Mouse (Mus musculus) bone marrow, adult 2 months (tissue): Measurements from ENCODE around the gene Gm16181. TPM values are rescaled to one million over a fixed set of nuclear protein-coding genes. Genes with fewer than 3 reads are reported as not detected.
A peak's percentile ranks its signal among the peaks of the same experiment; 100 is the strongest.

ENCODE experiments used
- H3K27ac ChIP-seq: fragments of 200-500 bp; 2 replicates; pipeline ENCODE4 v1.5.1; 2012; ENCODE audit warnings: low read depth, mild to moderate bottlenecking, control low read depth, inconsistent platforms, low read length; ENCODE audit not compliant: control insufficient read depth, poor library complexity, insufficient read depth
- H3K4me1 ChIP-seq: fragments of 200-500 bp; 2 replicates; pipeline ENCODE4 v1.6.1; 2011; ENCODE audit warnings: low read length; ENCODE audit not compliant: control insufficient read depth, insufficient read depth
- H3K4me3 ChIP-seq: fragments of 200-500 bp; replicated peaks from 2 replicates; pipeline ENCODE3; 2011; ENCODE audit warnings: mild to moderate bottlenecking, low read depth, low read length, control low read depth; ENCODE audit not compliant: control insufficient read depth
- CTCF ChIP-seq: fragments of 200-500 bp; IDR thresholded peaks from 2 replicates; pipeline ENCODE4 v1.5.1; 2011; ENCODE audit warnings: low read length, control low read depth; ENCODE audit not compliant: control insufficient read depth, insufficient read depth
- POLR2A ChIP-seq: fragments of 200-500 bp; IDR thresholded peaks from 2 replicates; pipeline ENCODE4 v1.6.1; 2011; ENCODE audit warnings: low read depth, mild to moderate bottlenecking, control low read depth, low read length, borderline replicate concordance; ENCODE audit not compliant: control insufficient read depth
- WGBS: fragments of 180-500 bp; shearing (Covaris S2); methylation state at CpG from one replicate; pipeline ENCODE4 v1.1.7; 2018; 5-methylcytosine and 5-hydroxymethylcytosine counted together
- polyA plus RNA-seq: library from polyadenylated mRNA; stranded (reverse); fragments of >200 nt; gene quantifications from 2 replicates; pipeline ENCODE4 v1.2.4, GENCODE M21; 2011; ENCODE audit warnings: low replicate concordance; ENCODE audit not compliant: missing spikeins, insufficient read depth, insufficient read length

The Gm16181 gene
- polyA plus RNA-seq, 1 experiment: not detected

DNA sequence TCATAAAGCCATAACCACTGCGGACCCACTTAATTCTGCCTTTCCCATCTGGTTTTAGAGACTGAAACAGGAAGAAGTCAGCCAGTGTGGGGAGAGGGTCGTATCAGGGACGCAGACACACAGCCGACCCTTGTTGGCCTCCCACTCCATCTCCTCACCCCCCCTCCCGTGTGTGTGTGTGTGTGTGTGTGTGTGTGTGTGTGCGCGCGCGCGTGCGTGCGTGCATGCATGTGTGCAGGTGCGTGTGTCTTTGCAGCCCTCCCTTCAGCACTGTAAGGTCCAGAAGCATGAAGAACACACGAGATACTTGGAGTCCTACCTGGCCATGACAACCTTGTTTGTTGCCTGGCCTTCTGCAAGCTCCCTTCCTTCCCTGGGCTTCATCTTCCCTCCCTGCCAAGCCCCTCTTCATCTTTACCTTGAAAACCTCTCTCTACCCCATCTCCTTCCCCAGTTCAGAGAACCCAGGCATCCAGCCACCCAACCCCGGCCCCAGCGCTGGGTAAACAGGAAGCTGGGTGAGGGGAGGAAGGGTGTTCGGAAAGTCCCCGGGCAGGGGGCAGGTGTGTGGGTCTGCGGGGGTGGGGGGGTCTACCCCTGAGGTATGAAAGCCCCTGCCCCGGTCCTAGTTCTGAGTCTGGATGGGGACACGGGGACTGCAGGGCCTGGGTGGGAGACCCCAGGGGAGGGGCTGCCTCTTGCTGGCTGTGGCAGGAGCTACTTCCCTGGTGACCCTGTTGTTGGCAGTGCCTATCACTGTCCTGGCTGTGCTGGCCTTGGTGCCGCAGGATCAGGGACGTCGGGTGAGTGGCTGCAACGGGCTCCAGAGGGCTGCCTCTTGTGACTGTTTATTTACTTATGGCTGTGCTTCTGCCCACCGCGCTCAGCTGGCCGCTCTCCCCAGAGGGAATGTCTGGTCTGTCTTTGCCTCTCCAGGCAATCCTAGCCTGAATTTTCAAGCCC, 26.5 kb upstream of the Gm16181 start, which contains the start of gene Ltb:
Gene Ltb (plus strand): TSS at position 559 of the 963 bp plus-strand sequence.
- TF ChIP-seq POLR2A: peak; percentile 48; the same call in 1 of the 2 replicates
- no peak for TF ChIP-seq CTCF
- H3K4me1 ChIP-seq: peaks cover 13% of the 10 kb centered on the region; the same call in 1 of the 2 replicates
- H3K27ac ChIP-seq: peak within 1 kb of the TSS; percentile 90
- WGBS: 8% methylated on average over 28 of the region's 28 CpGs
- peak within 1 kb of the TSS; percentile 73 for H3K4me3 ChIP-seq

DNA sequence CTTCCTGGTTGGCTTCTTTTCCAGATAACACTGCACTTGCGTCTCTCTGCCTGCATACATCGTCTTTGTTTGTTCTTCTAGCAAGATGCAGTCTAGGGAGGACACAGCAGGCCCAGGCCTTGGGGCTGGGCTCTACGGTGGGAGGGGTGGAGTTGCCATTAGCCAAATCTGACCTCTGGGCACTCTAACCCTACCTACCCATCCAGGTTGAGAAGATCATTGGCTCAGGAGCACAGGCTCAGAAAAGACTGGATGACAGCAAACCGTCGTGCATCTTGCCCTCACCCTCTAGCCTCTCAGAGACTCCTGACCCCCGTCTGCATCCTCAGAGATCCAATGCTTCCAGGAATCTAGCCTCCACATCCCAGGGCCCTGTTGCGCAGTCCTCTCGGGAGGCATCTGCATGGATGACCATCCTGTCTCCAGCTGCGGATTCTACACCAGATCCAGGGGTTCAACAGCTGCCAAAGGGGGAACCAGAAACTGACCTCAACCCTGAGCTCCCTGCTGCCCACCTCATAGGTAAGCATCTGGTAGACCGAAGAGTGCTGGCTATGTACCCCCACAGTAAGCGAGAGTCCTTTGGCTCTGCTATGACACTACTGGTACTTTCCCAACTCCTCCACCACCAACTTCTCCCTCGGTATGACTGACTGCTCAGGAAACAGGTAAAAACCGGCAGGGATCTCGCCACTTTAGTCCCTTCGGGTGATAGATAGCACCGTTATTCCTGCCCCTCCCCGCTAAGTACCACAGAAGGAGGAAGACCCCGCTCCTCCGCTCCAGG, 25.6 kb upstream of the Gm16181 start:
- Histone ChIP-seq H3K4me1 (peaks cover 13% of the 10 kb centered on the region; the same call in 1 of the 2 replicates), H3K4me3 (peak overlapping the region; percentile 62), H3K27ac (peak overlapping the region; percentile 90)
- no peak for TF ChIP-seq CTCF
- 0 out of 2 replicates have a peak, but pooled peaks have one; percentile 1 for TF ChIP-seq POLR2A
- 20% methylated on average over 19 of the region's 19 CpGs for whole genome bisulfite sequencing

DNA sequence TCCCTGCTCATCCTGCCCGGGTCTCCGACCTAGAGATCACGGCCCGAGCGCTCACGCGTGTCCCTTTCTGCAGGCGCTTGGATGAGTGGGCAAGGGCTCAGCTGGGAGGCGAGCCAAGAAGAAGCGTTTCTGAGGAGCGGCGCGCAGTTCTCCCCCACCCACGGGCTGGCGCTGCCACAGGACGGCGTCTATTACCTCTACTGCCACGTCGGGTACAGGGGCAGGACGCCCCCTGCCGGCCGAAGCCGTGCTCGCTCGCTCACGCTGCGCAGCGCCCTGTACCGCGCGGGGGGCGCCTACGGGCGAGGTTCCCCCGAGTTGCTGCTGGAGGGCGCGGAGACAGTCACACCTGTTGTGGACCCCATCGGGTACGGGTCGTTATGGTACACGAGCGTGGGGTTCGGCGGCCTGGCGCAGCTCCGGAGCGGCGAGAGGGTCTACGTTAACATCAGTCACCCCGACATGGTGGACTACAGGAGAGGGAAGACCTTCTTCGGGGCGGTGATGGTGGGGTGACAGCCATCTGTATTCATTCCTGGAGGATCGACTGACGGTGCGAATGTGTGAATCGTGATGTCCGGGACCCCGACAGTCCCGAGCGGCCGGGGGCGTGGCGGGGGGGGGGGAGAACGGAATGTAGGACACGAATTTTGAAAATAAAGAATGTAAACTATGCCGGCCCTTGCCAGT, 24.9 kb upstream of the Gm16181 start:
- H3K4me1 ChIP-seq: peaks cover 9% of the 10 kb centered on the region; the same call in 1 of the 2 replicates

DNA sequence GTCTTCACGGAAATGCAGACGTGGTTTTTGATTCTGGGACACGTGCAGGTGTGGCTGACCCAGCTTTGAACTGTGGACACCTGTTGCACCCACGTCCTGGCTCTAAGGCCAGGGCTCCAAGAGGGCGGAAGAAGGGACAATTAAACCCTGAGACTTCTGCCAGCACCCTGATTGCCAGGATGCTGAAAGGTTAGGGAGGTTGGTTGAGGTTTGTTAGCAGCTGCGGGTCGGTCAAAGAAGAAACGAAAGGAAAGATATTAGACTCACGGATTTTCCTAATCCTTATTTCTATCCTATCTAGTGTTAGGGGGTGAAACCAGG, 24.4 kb upstream of the Gm16181 start:
- peaks cover 8% of the 10 kb centered on the region; the same call in 1 of the 2 replicates for H3K4me1 ChIP-seq
- H3K27ac ChIP-seq: peak overlapping the region; percentile 90; the same call in 1 of the 2 replicates
- H3K4me3 ChIP-seq: peak overlapping the region; percentile 62
- 25% methylated on average over 9 of the region's 9 CpGs for WGBS
- TF ChIP-seq POLR2A: no peak
- no peak for TF ChIP-seq CTCF

More for the DNA sequence above, 24.9 kb upstream of the Gm16181 start:
- Histone ChIP-seq H3K4me3 (peak overlapping the region; percentile 62), H3K27ac (peak overlapping the region; percentile 90)
- TF ChIP-seq POLR2A: peak; percentile 67; the same call in 1 of the 2 replicates
- TF ChIP-seq CTCF: peak; percentile 93
- WGBS: 1% methylated on average over 66 of the region's 66 CpGs

DNA sequence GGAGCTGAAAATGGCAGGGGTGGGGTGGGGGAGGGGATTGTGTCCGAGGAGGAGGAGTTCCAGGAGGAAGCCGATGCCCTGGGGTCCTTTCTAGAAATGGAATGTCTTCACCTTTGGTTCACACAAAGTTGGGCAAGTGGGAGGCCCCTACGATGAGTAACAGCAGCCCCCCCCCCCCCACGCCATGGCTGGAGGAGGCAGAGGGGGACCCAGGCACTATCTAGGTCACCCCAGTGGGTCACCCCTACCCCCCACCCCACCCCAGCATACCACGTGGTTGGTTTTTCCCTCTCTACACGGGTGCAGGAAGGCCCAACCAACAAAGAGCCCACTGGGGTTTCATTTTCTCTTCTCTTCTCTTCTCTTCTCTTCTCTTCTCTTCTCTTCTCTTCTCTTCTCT, 23.5 kb upstream of the Gm16181 start:
- peaks cover 6% of the 10 kb centered on the region; the same call in 1 of the 2 replicates for H3K4me1 ChIP-seq

DNA sequence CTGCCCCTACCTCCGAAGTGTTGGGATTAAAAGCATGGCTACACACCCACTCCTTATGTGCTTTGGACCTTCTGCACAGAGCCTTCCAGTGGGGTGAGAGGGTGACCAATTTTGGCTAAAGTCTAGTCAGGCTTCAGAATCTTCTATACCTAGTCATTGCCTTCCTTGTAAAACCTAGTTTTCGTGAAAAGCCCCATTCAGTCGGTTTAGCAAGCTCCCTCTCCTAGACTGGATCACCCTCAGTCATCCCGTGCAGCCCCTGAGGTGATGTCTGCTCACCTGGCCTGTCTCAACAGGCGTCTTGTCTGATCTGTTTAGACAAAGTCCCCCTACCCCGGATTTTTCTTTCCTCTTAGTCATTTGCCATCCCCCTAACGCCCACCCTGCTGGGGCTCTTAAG, 22.6 kb upstream of the Gm16181 start:
- Histone ChIP-seq H3K27ac (no peak overlapping the region), H3K4me3 (no peak overlapping the region), H3K4me1 (peaks cover 4% of the 10 kb centered on the region; the same call in 1 of the 2 replicates)
- no peak for TF ChIP-seq CTCF
- TF ChIP-seq POLR2A: no peak
- WGBS: 72% methylated on average over 7 of the region's 7 CpGs

More for the DNA sequence above, 23.5 kb upstream of the Gm16181 start:
- no peak overlapping the region for H3K4me3 ChIP-seq
- no peak for TF ChIP-seq CTCF
- TF ChIP-seq POLR2A: no peak
- H3K27ac ChIP-seq: no peak overlapping the region
- 8% methylated on average over 6 of the region's 6 CpGs for WGBS

DNA sequence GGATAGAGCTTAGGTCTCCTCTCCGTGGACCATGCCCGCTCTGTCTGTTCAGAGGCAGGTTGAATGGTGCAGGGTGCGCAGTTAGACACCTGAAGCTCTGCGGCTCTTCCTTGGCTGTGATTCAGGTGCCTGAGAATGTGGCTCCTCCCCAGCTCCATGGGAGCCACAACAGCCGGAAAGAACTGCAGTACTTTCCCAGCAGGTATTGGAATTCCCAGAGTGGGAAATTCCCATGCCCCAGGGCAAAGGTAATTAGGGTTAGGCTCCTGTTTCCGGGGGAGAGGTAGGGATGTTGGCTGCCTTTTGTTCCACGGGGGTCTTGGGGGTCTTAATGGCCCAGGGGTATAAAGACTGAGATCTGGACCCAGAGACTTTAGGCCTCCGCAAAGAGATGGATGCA, 21.7 kb upstream of the Gm16181 start:
- Histone ChIP-seq H3K27ac (no peak overlapping the region), H3K4me3 (no peak overlapping the region), H3K4me1 (peaks cover 2% of the 10 kb centered on the region; the same call in 1 of the 2 replicates)
- WGBS: 84% methylated on average over 8 of the region's 8 CpGs
- TF ChIP-seq POLR2A (no peak), CTCF (no peak)

DNA sequence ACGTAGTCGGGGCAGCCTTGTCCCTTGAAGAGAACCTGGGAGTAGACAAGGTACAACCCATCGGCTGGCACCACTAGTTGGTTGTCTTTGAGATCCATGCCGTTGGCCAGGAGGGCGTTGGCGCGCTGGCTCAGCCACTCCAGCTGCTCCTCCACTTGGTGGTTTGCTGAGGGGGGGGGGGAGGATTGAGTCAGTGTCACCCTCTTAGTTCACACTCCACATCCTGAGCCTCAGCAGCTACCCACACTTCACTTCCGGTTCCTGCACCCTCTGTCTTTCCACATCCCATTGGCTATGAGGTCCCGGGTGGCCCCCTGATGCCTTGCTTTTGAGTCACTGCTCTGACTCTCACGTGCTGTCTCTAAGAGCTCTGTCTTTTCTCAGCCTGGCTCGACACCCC, 20.2 kb upstream of the Gm16181 start:
- 2% methylated on average over 11 of the region's 11 CpGs for WGBS
- H3K27ac ChIP-seq: peak overlapping the region; percentile 85

More for the DNA sequence above, 20.2 kb upstream of the Gm16181 start:
- peak; percentile 52; the same call in 1 of the 2 replicates for TF ChIP-seq POLR2A
- no peak for TF ChIP-seq CTCF
- no peaks in the 10 kb centered on the region for H3K4me1 ChIP-seq
- H3K4me3 ChIP-seq: peak overlapping the region; percentile 99
